Mouse (Mus musculus): Measurements from ENCODE around the gene Rpl41. TPM values are rescaled to one million over a fixed set of nuclear protein-coding genes. Genes with fewer than 3 reads are reported as not detected.

The Rpl41 gene
- total RNA-seq (2021): 1,000 to 10,000 TPM; 1,015 to 1,049 TPM
- long read RNA-seq, experiment 1, transcript Rpl41-206 (3 exons, 544 nt): minor isoform, 25 of 714 reads
- long read RNA-seq, experiment 1, transcript Rpl41-201 (4 exons, 582 nt): major isoform, 668 of 714 reads
- long read RNA-seq, experiment 1, transcript Rpl41-203 (4 exons, 437 nt): minor isoform, 13 of 714 reads
- long read RNA-seq, experiment 1, partial matches to known transcripts: 4 of 714 reads
- long read RNA-seq, experiment 1, other reads (novel, unspliced or antisense): 3 of 714 reads
- long read RNA-seq, experiment 2, transcript Rpl41-201 (4 exons, 582 nt): major isoform, 586 of 640 reads
- long read RNA-seq, experiment 2, transcript Rpl41-206 (3 exons, 544 nt): minor isoform, 25 of 640 reads
- long read RNA-seq, experiment 2, transcript Rpl41-203 (4 exons, 437 nt): minor isoform, 15 of 640 reads
- long read RNA-seq, experiment 2, partial matches to known transcripts: 10 of 640 reads
- long read RNA-seq, experiment 2, other reads (novel, unspliced or antisense): 3 of 640 reads

GRCm38 (mm10) chr10:128548947-128549681 lies at the start of gene Rpl41:
Gene Rpl41, minus strand, starts transcription at chr10:128549305.
- peak; percentile 94 for DNase-seq (ENCODE audit: low spot score)

GRCm38 (mm10) chr10:128598476-128598875 lies 49.4 kb upstream of the Rpl41 start:
- no peak for DNase-seq (ENCODE audit: low spot score)

GRCm38 (mm10) chr10:128592797-128593196 lies 43.7 kb upstream of the Rpl41 start:
- DNase-seq (ENCODE audit: low spot score): no peak

- DNase-seq (ENCODE audit: low spot score): no peak
These were observed 42.3 kb upstream of the Rpl41 start for GRCm38 (mm10) chr10:128591436-128591835.

GRCm38 (mm10) chr10:128590193-128590690 lies 41.1 kb upstream of the Rpl41 start:
- DNase-seq (ENCODE audit: low spot score): peak; percentile 32

GRCm38 (mm10) chr10:128589464-128590192 lies 40.5 kb upstream of the Rpl41 start, which contains the start of gene Erbb3:
Gene Erbb3, minus strand, starts transcription at chr10:128589652.
- DNase-seq (ENCODE audit: low spot score): no peak

GRCm38 (mm10) chr10:128588775-128589463 lies 39.8 kb upstream of the Rpl41 start:
- no peak for DNase-seq (ENCODE audit: low spot score)

- no peak for DNase-seq (ENCODE audit: low spot score)
These were observed 39.0 kb upstream of the Rpl41 start for GRCm38 (mm10) chr10:128588136-128588535.

GRCm38 (mm10) chr10:128587697-128588096 lies 38.6 kb upstream of the Rpl41 start:
- no peak for DNase-seq (ENCODE audit: low spot score)

- no peak for DNase-seq (ENCODE audit: low spot score)
These were observed 38.0 kb upstream of the Rpl41 start for GRCm38 (mm10) chr10:128587120-128587519.

- no peak for DNase-seq (ENCODE audit: low spot score)
These were observed 37.4 kb upstream of the Rpl41 start for GRCm38 (mm10) chr10:128586546-128586945.

- DNase-seq (ENCODE audit: low spot score): no peak
These were observed 35.3 kb upstream of the Rpl41 start for GRCm38 (mm10) chr10:128584386-128584785.

GRCm38 (mm10) chr10:128583644-128584043 lies 34.5 kb upstream of the Rpl41 start:
- peak; percentile 55 for DNase-seq (ENCODE audit: low spot score)

- DNase-seq (ENCODE audit: low spot score): no peak
These were observed 30.6 kb upstream of the Rpl41 start for GRCm38 (mm10) chr10:128579731-128580130.

GRCm38 (mm10) chr10:128579298-128579697 lies 30.2 kb upstream of the Rpl41 start:
- DNase-seq (ENCODE audit: low spot score): no peak

- no peak for DNase-seq (ENCODE audit: low spot score)
These were observed 29.2 kb upstream of the Rpl41 start for GRCm38 (mm10) chr10:128578330-128578729.

- DNase-seq (ENCODE audit: low spot score): no peak
These were observed 26.0 kb upstream of the Rpl41 start for GRCm38 (mm10) chr10:128575063-128575462.

- DNase-seq (ENCODE audit: low spot score): peak; percentile 98
These were observed 16.9 kb upstream of the Rpl41 start, which contains the start of gene Pa2g4 for GRCm38 (mm10) chr10:128565788-128566531. Gene Pa2g4, minus strand, starts transcription at chr10:128565987.

- no peak for DNase-seq (ENCODE audit: low spot score)
These were observed 16.2 kb upstream of the Rpl41 start for GRCm38 (mm10) chr10:128565206-128565787.

- no peak for DNase-seq (ENCODE audit: low spot score)
These were observed 14.4 kb upstream of the Rpl41 start for GRCm38 (mm10) chr10:128563544-128563943.
